Mouse (Mus musculus) embryonic facial prominence, embryonic 11.5 days (tissue): ENCODE data around the gene Ptpn3. TPM values are rescaled to one million over a fixed set of nuclear protein-coding genes. Genes with fewer than 3 reads are reported as not detected.

Experiments used
- ATAC-seq: fragments of 200-750 bp; cut with Nextera tagmentation; replicated peaks from 2 replicates; pipeline ENCODE4 v1.8.0; 2017; ENCODE audit warnings: low read depth; ENCODE audit not compliant: insufficient number of reproducible peaks, low FRiP score, low TSS enrichment
- DNase-seq: peaks from one replicate; pipeline ENCODE4 v3.0.0-alpha.2; 2015; ENCODE audit warnings: low spot score
- H3K27ac ChIP-seq: fragments of 300-500 bp; sonication (generic); replicated peaks from 2 replicates; pipeline ENCODE4 v1.5.1; 2014; ENCODE audit warnings: mild to moderate bottlenecking, low read depth, low read length, control low read depth
- H3K27me3 ChIP-seq: fragments of 300-500 bp; sonication (generic); 2 replicates; pipeline ENCODE4 v1.6.1; 2014; ENCODE audit warnings: mild to moderate bottlenecking, low read length, moderate library complexity, mixed read lengths; ENCODE audit not compliant: control insufficient read depth, insufficient read depth
- H3K36me3 ChIP-seq: fragments of 300-500 bp; sonication (generic); replicated peaks from 2 replicates; pipeline ENCODE4 v1.6.1; 2014; ENCODE audit warnings: low read depth, mild to moderate bottlenecking, low read length, moderate library complexity, mixed read lengths; ENCODE audit not compliant: control insufficient read depth, insufficient read depth
- H3K4me1 ChIP-seq: fragments of 300-500 bp; sonication (generic); 2 replicates; pipeline ENCODE4 v1.6.1; 2014; ENCODE audit warnings: low read length, mixed read lengths; ENCODE audit not compliant: control insufficient read depth, insufficient read depth
- H3K4me2 ChIP-seq: fragments of 300-500 bp; sonication (generic); 2 replicates; pipeline ENCODE4 v1.6.1; 2014; ENCODE audit warnings: low read depth, mild to moderate bottlenecking, control low read depth, low read length, moderate library complexity
- H3K4me3 ChIP-seq: fragments of 300-500 bp; sonication (generic); 2 replicates; pipeline ENCODE4 v1.5.1; 2014; ENCODE audit warnings: low read depth, low read length, control low read depth
- H3K9ac ChIP-seq: fragments of 300-500 bp; sonication (generic); replicated peaks from 2 replicates; pipeline ENCODE4 v1.6.1; 2014; ENCODE audit warnings: mild to moderate bottlenecking, control low read depth, low read length
- H3K9me3 ChIP-seq: fragments of 300-500 bp; sonication (generic); replicated peaks from 2 replicates; pipeline ENCODE4 v1.6.1; 2016; ENCODE audit warnings: mild to moderate bottlenecking, low read length, inconsistent platforms, mixed read lengths; ENCODE audit not compliant: control insufficient read depth
- WGBS: fragments of 180-500 bp; shearing (Covaris S2); extraction: QIAGEN DNeasy Blood & Tissue Kit; methylation state at CpG from one replicate; pipeline ENCODE4 v1.1.7; 2014; 5-methylcytosine and 5-hydroxymethylcytosine counted together
- polyA plus RNA-seq: library from polyadenylated mRNA; unstranded; fragments of >200 nt; fragmentation: Nextera tagmentation; extraction: Ambion mirVana; gene quantifications from 2 replicates; pipeline ENCODE4 v1.2.1, GENCODE M21; 2014

The Ptpn3 gene
- polyA plus RNA-seq, 1 experiment from 2014 or later: 1.9 TPM

DNA sequence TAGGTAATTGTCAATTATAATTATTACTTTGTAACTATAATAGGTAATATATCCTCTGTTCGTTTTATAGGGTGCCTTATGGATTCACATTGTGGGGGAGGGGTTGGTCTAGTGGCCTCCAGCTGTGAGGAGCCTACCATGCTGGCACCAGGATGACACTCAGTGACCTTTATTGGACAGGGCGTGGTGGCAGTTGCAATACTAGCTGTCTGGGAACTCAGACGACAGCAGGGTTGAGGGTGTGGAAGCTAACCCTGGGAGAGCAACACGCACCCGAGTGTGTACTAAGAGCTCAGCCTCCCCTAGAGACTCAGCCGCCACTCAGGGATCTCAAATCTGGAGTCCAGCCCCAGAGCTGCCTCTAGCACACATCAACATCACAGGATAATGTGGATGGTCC lies 62.5 kb downstream of the Ptpn3 start:
- Histone ChIP-seq H3K36me3 (no peaks in the 10 kb centered on the region), H3K27ac (no peak overlapping the region), H3K4me3 (no peak overlapping the region), H3K9me3 (no peaks in the 10 kb centered on the region), H3K9ac (no peak overlapping the region), H3K27me3 (no peaks in the 10 kb centered on the region), H3K4me1 (no peaks in the 10 kb centered on the region), H3K4me2 (no peak overlapping the region)
- WGBS: 68% methylated on average over 6 of the region's 6 CpGs
- DNase-seq (no peak), ATAC-seq (no peak)

DNA sequence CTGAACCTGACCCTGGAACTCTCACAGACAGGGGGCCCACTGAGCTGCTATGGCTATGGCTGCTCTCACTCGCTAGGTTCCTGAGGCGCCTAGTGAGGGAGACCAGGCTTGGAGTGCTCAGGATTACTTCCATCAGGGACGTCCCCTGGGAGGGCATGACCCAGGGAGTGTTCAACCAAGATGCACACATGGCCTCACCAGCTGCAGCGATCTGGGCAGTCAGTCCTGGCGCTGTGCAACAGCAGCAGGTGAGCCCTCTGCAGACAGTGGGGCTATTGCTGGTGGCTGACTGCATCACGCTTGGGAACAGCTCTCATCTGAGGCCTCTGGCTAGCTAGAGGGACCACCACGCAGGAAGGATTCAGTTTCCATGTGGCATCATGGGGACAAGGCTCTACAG lies 63.5 kb downstream of the Ptpn3 start:
- Histone ChIP-seq H3K9ac (no peak overlapping the region), H3K4me1 (no peaks in the 10 kb centered on the region), H3K36me3 (no peaks in the 10 kb centered on the region), H3K27me3 (no peaks in the 10 kb centered on the region), H3K9me3 (no peaks in the 10 kb centered on the region), H3K4me3 (no peak overlapping the region), H3K27ac (no peak overlapping the region), H3K4me2 (no peak overlapping the region)
- WGBS: 68% methylated on average over 7 of the region's 7 CpGs
- no peak for ATAC-seq
- no peak for DNase-seq

GRCm38 (mm10) chr4:57236513-57236912 lies 65.1 kb downstream of the Ptpn3 start:
- H3K9ac ChIP-seq: no peak overlapping the region

GRCm38 (mm10) chr4:57235741-57236140 lies 65.9 kb downstream of the Ptpn3 start:
- no peaks in the 10 kb centered on the region for H3K36me3 ChIP-seq
- no peak overlapping the region for H3K4me2 ChIP-seq
- ATAC-seq (no peak), DNase-seq (no peak)
- no peak overlapping the region for H3K27ac ChIP-seq
- no peak overlapping the region for H3K4me3 ChIP-seq
- no peaks in the 10 kb centered on the region for H3K27me3 ChIP-seq
- H3K9me3 ChIP-seq: no peaks in the 10 kb centered on the region
- H3K9ac ChIP-seq: no peak overlapping the region
- 52% methylated on average over 4 of the region's 4 CpGs for WGBS
- no peaks in the 10 kb centered on the region for H3K4me1 ChIP-seq

More at GRCm38 (mm10) chr4:57236513-57236912, 65.1 kb downstream of the Ptpn3 start:
- H3K9me3 ChIP-seq: no peaks in the 10 kb centered on the region
- no peaks in the 10 kb centered on the region for H3K36me3 ChIP-seq
- 76% methylated on average over 5 of the region's 5 CpGs for WGBS
- no peaks in the 10 kb centered on the region for H3K27me3 ChIP-seq
- H3K4me1 ChIP-seq: no peaks in the 10 kb centered on the region
- no peak overlapping the region for H3K4me2 ChIP-seq
- ATAC-seq (no peak), DNase-seq (no peak)
- H3K27ac ChIP-seq: no peak overlapping the region
- H3K4me3 ChIP-seq: no peak overlapping the region

DNA sequence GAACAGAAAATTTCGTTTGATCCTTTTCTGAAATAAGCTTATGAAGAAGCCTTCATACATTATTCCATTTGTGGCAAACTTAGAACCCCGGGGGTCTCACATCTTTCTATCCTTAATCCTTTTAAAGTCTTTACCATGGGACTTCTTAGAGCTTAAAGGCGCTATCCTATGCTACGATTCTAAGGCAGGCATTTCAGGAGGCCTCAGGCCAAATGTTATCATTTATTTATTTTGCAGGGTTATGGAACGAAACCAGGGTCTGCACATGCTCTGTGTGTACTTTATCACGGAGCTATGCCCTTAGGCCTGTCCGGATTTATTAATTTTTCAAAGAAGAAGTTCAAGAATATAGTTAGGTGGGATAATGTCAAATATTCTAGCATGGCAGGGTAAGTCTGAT lies 67.3 kb downstream of the Ptpn3 start:
- H3K4me1 ChIP-seq: no peaks in the 10 kb centered on the region
- no peaks in the 10 kb centered on the region for H3K27me3 ChIP-seq
- H3K4me3 ChIP-seq: no peak overlapping the region
- no peak for DNase-seq
- H3K27ac ChIP-seq: no peak overlapping the region
- no peaks in the 10 kb centered on the region for H3K9me3 ChIP-seq
- H3K9ac ChIP-seq: no peak overlapping the region
- H3K36me3 ChIP-seq: no peaks in the 10 kb centered on the region
- no peak overlapping the region for H3K4me2 ChIP-seq
- no peak for ATAC-seq
- WGBS: 85% methylated on average over 7 of the region's 7 CpGs

DNA sequence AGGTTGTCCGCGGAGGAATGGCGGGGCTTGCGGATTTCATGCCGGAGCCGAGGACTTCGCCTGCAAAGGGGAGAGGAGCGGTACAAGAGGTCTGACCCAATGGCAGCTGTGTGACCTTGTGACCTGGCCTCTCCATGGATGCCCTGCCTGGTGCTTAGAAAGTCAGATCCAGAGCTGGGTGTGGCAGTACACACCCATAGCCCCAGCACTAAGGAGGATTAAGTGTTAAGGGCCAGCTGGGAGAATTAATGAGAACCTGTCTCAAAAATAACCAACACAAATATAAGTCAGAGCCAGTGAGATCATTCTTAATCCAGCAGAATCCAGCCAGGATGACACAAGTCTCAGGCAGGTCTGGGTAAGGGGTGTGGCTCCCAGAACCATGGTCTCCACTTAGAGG lies 69.2 kb downstream of the Ptpn3 start:
- Histone ChIP-seq H3K4me3 (no peak overlapping the region), H3K9me3 (no peaks in the 10 kb centered on the region), H3K27ac (no peak overlapping the region), H3K36me3 (no peaks in the 10 kb centered on the region), H3K27me3 (no peaks in the 10 kb centered on the region), H3K4me2 (no peak overlapping the region), H3K9ac (no peak overlapping the region), H3K4me1 (no peaks in the 10 kb centered on the region)
- ATAC-seq: no peak
- no peak for DNase-seq
- 78% methylated on average over 8 of the region's 8 CpGs for WGBS

DNA sequence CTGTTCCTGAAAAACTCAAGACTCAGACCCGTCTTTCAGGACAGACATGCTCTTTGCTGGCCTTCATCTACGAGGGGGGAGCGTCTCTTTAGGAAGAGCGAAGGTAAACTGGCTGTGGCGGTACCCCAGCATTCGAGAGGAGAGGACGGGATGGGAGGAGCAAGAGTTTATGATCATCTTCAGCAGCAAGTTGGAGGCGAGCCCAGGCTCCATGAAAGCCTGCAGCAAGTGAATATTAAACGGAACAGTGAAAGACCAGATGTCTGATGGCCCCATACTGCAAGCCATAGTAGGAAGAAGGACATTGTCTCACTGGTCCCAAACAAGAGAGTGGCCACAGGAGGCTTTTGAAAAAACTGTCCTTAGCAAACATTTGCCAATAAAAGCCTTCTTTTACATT lies 70.3 kb downstream of the Ptpn3 start:
- Histone ChIP-seq H3K9ac (no peak overlapping the region), H3K4me1 (no peaks in the 10 kb centered on the region), H3K4me2 (no peak overlapping the region), H3K27me3 (no peaks in the 10 kb centered on the region), H3K27ac (no peak overlapping the region), H3K4me3 (no peak overlapping the region), H3K36me3 (no peaks in the 10 kb centered on the region), H3K9me3 (no peaks in the 10 kb centered on the region)
- WGBS: 90% methylated on average over 9 of the region's 9 CpGs
- ATAC-seq: no peak
- DNase-seq: no peak

DNA sequence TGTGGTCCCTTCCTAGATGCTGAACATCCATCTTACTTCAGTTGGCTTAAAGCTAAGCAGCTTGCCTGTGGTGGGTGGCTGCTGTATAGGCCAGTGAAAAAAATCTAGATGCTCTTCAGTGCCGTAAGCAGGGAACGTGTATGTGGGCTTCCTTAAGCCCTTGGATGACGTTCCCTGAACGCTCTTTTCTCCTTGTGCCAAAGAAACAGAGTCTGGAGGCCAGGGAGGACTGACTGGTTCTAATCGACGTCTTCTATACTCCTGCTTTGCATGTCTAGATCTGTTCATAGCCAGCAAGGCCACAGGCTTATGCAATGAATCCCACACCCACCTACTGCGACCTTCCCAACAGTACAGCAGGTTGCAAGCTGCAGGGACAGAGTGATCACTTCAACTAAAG lies 71.3 kb downstream of the Ptpn3 start:
- Histone ChIP-seq H3K27ac (no peak overlapping the region), H3K27me3 (no peaks in the 10 kb centered on the region), H3K36me3 (no peaks in the 10 kb centered on the region), H3K4me3 (no peak overlapping the region), H3K4me1 (no peaks in the 10 kb centered on the region), H3K9me3 (no peaks in the 10 kb centered on the region), H3K9ac (no peak overlapping the region), H3K4me2 (no peak overlapping the region)
- ATAC-seq (no peak), DNase-seq (no peak)
- 80% methylated on average over 7 of the region's 7 CpGs for WGBS
